Mouse (Mus musculus) forebrain, postnatal 0 days (tissue): ENCODE data around the gene Ovol1. TPM values are rescaled to one million over a fixed set of nuclear protein-coding genes. Genes with fewer than 3 reads are reported as not detected.

ENCODE experiments used
- ATAC-seq: fragments of 200-750 bp; cut with Nextera tagmentation; 2 replicates; pipeline ENCODE4 v1.8.0; 2017; ENCODE audit warnings: mild to moderate bottlenecking, moderate library complexity
- DNase-seq: peaks from one replicate; pipeline ENCODE4 v3.0.0-alpha.2; 2015
- H3K27ac ChIP-seq: fragments of 300-500 bp; sonication (generic); 2 replicates; pipeline ENCODE4 v1.5.1; 2014; ENCODE audit warnings: low read depth, mild to moderate bottlenecking, antibody characterized with exemption, low read length, moderate library complexity, mixed read lengths
- H3K27me3 ChIP-seq: fragments of 300-500 bp; sonication (generic); 2 replicates; pipeline ENCODE4 v1.6.1; 2014; ENCODE audit warnings: mild to moderate bottlenecking, low read length, mixed read lengths; ENCODE audit not compliant: insufficient read depth
- H3K36me3 ChIP-seq: fragments of 300-500 bp; sonication (generic); 2 replicates; pipeline ENCODE4 v1.6.1; 2014; ENCODE audit warnings: mild to moderate bottlenecking, moderate library complexity; ENCODE audit not compliant: insufficient read depth
- H3K4me1 ChIP-seq: fragments of 300-500 bp; sonication (generic); 2 replicates; pipeline ENCODE4 v1.6.1; 2014; ENCODE audit warnings: antibody characterized with exemption; ENCODE audit not compliant: insufficient read depth
- H3K4me2 ChIP-seq: fragments of 300-500 bp; sonication (generic); 2 replicates; pipeline ENCODE4 v1.6.1; 2014; ENCODE audit warnings: low read depth, mild to moderate bottlenecking, moderate library complexity
- H3K4me3 ChIP-seq: fragments of 300-500 bp; sonication (generic); 2 replicates; pipeline ENCODE4 v1.5.1; 2014; ENCODE audit warnings: low read depth, low read length, mixed read lengths
- H3K9ac ChIP-seq: fragments of 300-500 bp; sonication (generic); 2 replicates; pipeline ENCODE4 v1.6.1; 2014; ENCODE audit warnings: mild to moderate bottlenecking
- H3K9me3 ChIP-seq: fragments of 300-500 bp; sonication (generic); 2 replicates; pipeline ENCODE4 v1.6.1; 2016; ENCODE audit warnings: low read length
- CTCF ChIP-seq: sonication (generic); IDR thresholded peaks from 2 replicates; pipeline ENCODE4 v1.5.1; 2016; ENCODE audit warnings: antibody characterized with exemption, control low read depth, low read depth
- WGBS: fragments of 180-500 bp; shearing (Covaris S2); extraction: QIAGEN DNeasy Blood & Tissue Kit; methylation state at CpG from one replicate; pipeline ENCODE4 v1.1.7; 2014; 5-methylcytosine and 5-hydroxymethylcytosine counted together
- polyA plus RNA-seq: library from polyadenylated mRNA; unstranded; fragments of >200 nt; fragmentation: Nextera tagmentation; extraction: Ambion mirVana; gene quantifications from 2 replicates; pipeline ENCODE4 v1.2.1, GENCODE M21; 2015
- total RNA-seq: library from RNA; depleted of rRNA; stranded (reverse); fragments of >200 nt; gene quantifications from 2 replicates; pipeline ENCODE4 v1.2.3, GENCODE M21; 2014; rRNA removed

Ovol1 gene
- total and polyA plus RNA-seq, 2 experiments from 2014 or later: 0.11 TPM; not detected in 1

GRCm38 (mm10) chr19:5511074-5511632, 49.3 kb downstream of the Ovol1 start:
- TF ChIP-seq CTCF: no peak
- H3K9me3 ChIP-seq: no peaks in the 10 kb centered on the region
- no peak for ATAC-seq

GRCm38 (mm10) chr19:5510031-5511026, 50.1 kb downstream of the Ovol1 start, which contains the start of gene Snx32:
Snx32 (minus strand) TSS chr19:5510538.
- Histone ChIP-seq H3K4me3 (peak within 1 kb of the TSS; percentile 58), H3K4me2 (peak within 1 kb of the TSS; percentile 81), H3K9me3 (no peaks in the 10 kb centered on the region), H3K27ac (peak within 1 kb of the TSS; percentile 79), H3K36me3 (no peaks in the 10 kb centered on the region), H3K4me1 (peaks cover 20% of the 10 kb centered on the region), H3K9ac (peak within 1 kb of the TSS; percentile 58), H3K27me3 (no peaks in the 10 kb centered on the region)
- TF ChIP-seq CTCF: peak; percentile 57
- ATAC-seq (peak; percentile 99), DNase-seq (peak; percentile 98)
- WGBS: 3% methylated on average over 46 of the region's 47 CpGs

More at GRCm38 (mm10) chr19:5511074-5511632, 49.3 kb downstream of the Ovol1 start:
- DNase-seq: no peak
- H3K27ac ChIP-seq: peak overlapping the region; percentile 79; the same call in 1 of the 2 replicates
- peak overlapping the region; percentile 58 for H3K4me3 ChIP-seq
- peaks cover 20% of the 10 kb centered on the region for H3K4me1 ChIP-seq
- H3K36me3 ChIP-seq: no peaks in the 10 kb centered on the region
- 56% methylated on average over 15 of the region's 15 CpGs for WGBS
- no peaks in the 10 kb centered on the region for H3K27me3 ChIP-seq
- peak overlapping the region; percentile 58 for H3K9ac ChIP-seq
- peak overlapping the region; percentile 81 for H3K4me2 ChIP-seq

GRCm38 (mm10) chr19:5503687-5504086, 56.8 kb downstream of the Ovol1 start, which contains the start of gene 1700020D05Rik:
1700020D05Rik (minus strand) TSS chr19:5503787.
- no peak within 1 kb of the TSS for H3K27ac ChIP-seq
- H3K9ac ChIP-seq: no peak within 1 kb of the TSS
- no peak within 1 kb of the TSS for H3K4me2 ChIP-seq
- no peaks in the 10 kb centered on the region for H3K9me3 ChIP-seq
- no peak for DNase-seq
- TF ChIP-seq CTCF: no peak
- H3K4me3 ChIP-seq: no peak within 1 kb of the TSS
- H3K4me1 ChIP-seq: 0 out of 2 replicates have a peak, but pooled peaks cover under 1% of the 10 kb centered on the region
- 58% methylated on average over 17 of the region's 17 CpGs for WGBS
- no peaks in the 10 kb centered on the region for H3K27me3 ChIP-seq
- H3K36me3 ChIP-seq: 0 out of 2 replicates have a peak, but pooled peaks cover 4% of the 10 kb centered on the region
- no peak for ATAC-seq

- Histone ChIP-seq H3K36me3 (peaks cover 36% of the 10 kb centered on the region), H3K9me3 (no peaks in the 10 kb centered on the region), H3K27me3 (no peaks in the 10 kb centered on the region), H3K4me3 (no peak overlapping the region), H3K4me2 (no peak overlapping the region), H3K4me1 (no peaks in the 10 kb centered on the region), H3K27ac (no peak overlapping the region), H3K9ac (no peak overlapping the region)
- no peak for TF ChIP-seq CTCF
- ATAC-seq: no peak
- DNase-seq: no peak
- 91% methylated on average over 2 of the region's 2 CpGs for WGBS
These were observed 60.0 kb downstream of the Ovol1 start for GRCm38 (mm10) chr19:5500330-5500875.

Other genes with a start within 250 kb of the Ovol1 start
- gene Catsper1, start 224.9 kb downstream of the Ovol1 start, total RNA-seq: not detected in 2 replicates
- not detected in 2 replicates for gene Catsper1, start 224.9 kb downstream of the Ovol1 start, polyA plus RNA-seq
- gene Cst6, start 211.1 kb downstream of the Ovol1 start, total RNA-seq: 0.76 and 2.4 TPM in 2 replicates
- 9.6 and 15.8 TPM in 2 replicates for gene Cst6, start 211.1 kb downstream of the Ovol1 start, polyA plus RNA-seq
- 31.4 and 34.7 TPM in 2 replicates for gene Eif1ad, start 193.9 kb downstream of the Ovol1 start, total RNA-seq
- 38.4 and 45.3 TPM in 2 replicates for gene Eif1ad, start 193.9 kb downstream of the Ovol1 start, polyA plus RNA-seq
- 72.5 and 93.5 TPM in 2 replicates for gene Banf1, start 193.5 kb downstream of the Ovol1 start, total RNA-seq
- gene Banf1, start 193.5 kb downstream of the Ovol1 start, polyA plus RNA-seq: 379 and 481 TPM in 2 replicates
- gene Sart1, start 171.9 kb downstream of the Ovol1 start, total RNA-seq: 49.2 and 55.1 TPM in 2 replicates
- 38.8 and 53.5 TPM in 2 replicates for gene Sart1, start 171.9 kb downstream of the Ovol1 start, polyA plus RNA-seq
- 0.43 TPM in 1 of 2 replicates, not detected in the other for gene Tsga10ip, start 158.1 kb downstream of the Ovol1 start, total RNA-seq
- 0.08 and 0.13 TPM in 2 replicates for gene Tsga10ip, start 158.1 kb downstream of the Ovol1 start, polyA plus RNA-seq
- 171 and 202 TPM in 2 replicates for gene Drap1, start 135.7 kb downstream of the Ovol1 start, total RNA-seq
- gene Drap1, start 135.7 kb downstream of the Ovol1 start, polyA plus RNA-seq: 353 and 391 TPM in 2 replicates
- gene AI837181, start 135.5 kb downstream of the Ovol1 start, total RNA-seq: 56.6 and 59.5 TPM in 2 replicates
- 72.5 and 72.7 TPM in 2 replicates for gene AI837181, start 135.5 kb downstream of the Ovol1 start, polyA plus RNA-seq
- 0.19 TPM in 1 of 2 replicates, not detected in the other for gene Fosl1, start 113.1 kb downstream of the Ovol1 start, total RNA-seq
- gene Fosl1, start 113.1 kb downstream of the Ovol1 start, polyA plus RNA-seq: not detected in 2 replicates
- 19.3 and 21.2 TPM in 2 replicates for gene Ccdc85b, start 102.8 kb downstream of the Ovol1 start, total RNA-seq
- 15.3 and 16.2 TPM in 2 replicates for gene Ccdc85b, start 102.8 kb downstream of the Ovol1 start, polyA plus RNA-seq
- gene Fibp, start 100.0 kb downstream of the Ovol1 start, total RNA-seq: 116 and 125 TPM in 2 replicates
- gene Fibp, start 100.0 kb downstream of the Ovol1 start, polyA plus RNA-seq: 175 and 180 TPM in 2 replicates
- gene Ctsw, start 92.1 kb downstream of the Ovol1 start, total RNA-seq: 1.0 and 1.7 TPM in 2 replicates
- gene Ctsw, start 92.1 kb downstream of the Ovol1 start, polyA plus RNA-seq: 2.3 and 2.5 TPM in 2 replicates
- 25.9 and 26.4 TPM in 2 replicates for gene Efemp2, start 86.7 kb downstream of the Ovol1 start, total RNA-seq
- gene Efemp2, start 86.7 kb downstream of the Ovol1 start, polyA plus RNA-seq: 27.2 and 35.0 TPM in 2 replicates
- gene Mus81, start 72.2 kb downstream of the Ovol1 start, total RNA-seq: 51.5 and 54.8 TPM in 2 replicates
- 29.4 and 32.6 TPM in 2 replicates for gene Mus81, start 72.2 kb downstream of the Ovol1 start, polyA plus RNA-seq
- gene Cfl1, start 70.2 kb downstream of the Ovol1 start, total RNA-seq: 1,402 and 1,611 TPM in 2 replicates
- gene Cfl1, start 70.2 kb downstream of the Ovol1 start, polyA plus RNA-seq: 4,218 and 4,770 TPM in 2 replicates
- gene 1700020D05Rik, start 56.9 kb downstream of the Ovol1 start, total RNA-seq: 5.0 and 5.2 TPM in 2 replicates
- gene 1700020D05Rik, start 56.9 kb downstream of the Ovol1 start, polyA plus RNA-seq: not detected in 2 replicates
- 77.7 and 85.6 TPM in 2 replicates for gene Snx32, start 50.1 kb downstream of the Ovol1 start, total RNA-seq
- 64.1 and 68.1 TPM in 2 replicates for gene Snx32, start 50.1 kb downstream of the Ovol1 start, polyA plus RNA-seq
- gene Ap5b1, start 7.4 kb upstream of the Ovol1 start, total RNA-seq: 9.0 and 9.5 TPM in 2 replicates
- gene Ap5b1, start 7.4 kb upstream of the Ovol1 start, polyA plus RNA-seq: 1.2 and 1.6 TPM in 2 replicates
- 29.0 and 34.1 TPM in 2 replicates for gene Rnaseh2c, start 41.2 kb upstream of the Ovol1 start, total RNA-seq
- gene Rnaseh2c, start 41.2 kb upstream of the Ovol1 start, polyA plus RNA-seq: 49.8 and 59.9 TPM in 2 replicates
- 131 and 150 TPM in 2 replicates for gene Kat5, start 49.6 kb upstream of the Ovol1 start, total RNA-seq
- 62.8 and 72.6 TPM in 2 replicates for gene Kat5, start 49.6 kb upstream of the Ovol1 start, polyA plus RNA-seq
- 23.2 and 34.8 TPM in 2 replicates for gene Rela, start 76.8 kb upstream of the Ovol1 start, total RNA-seq
- gene Rela, start 76.8 kb upstream of the Ovol1 start, polyA plus RNA-seq: 26.8 and 32.3 TPM in 2 replicates
- 16.6 and 18.3 TPM in 2 replicates for gene Sipa1, start 103.1 kb upstream of the Ovol1 start, total RNA-seq
- 14.6 and 19.6 TPM in 2 replicates for gene Sipa1, start 103.1 kb upstream of the Ovol1 start, polyA plus RNA-seq
- 14.4 and 19.7 TPM in 2 replicates for gene Map3k11, start 128.1 kb upstream of the Ovol1 start, total RNA-seq
- 8.7 and 9.0 TPM in 2 replicates for gene Map3k11, start 128.1 kb upstream of the Ovol1 start, polyA plus RNA-seq
- gene Pcnx3, start 128.3 kb upstream of the Ovol1 start, total RNA-seq: 57.4 and 67.1 TPM in 2 replicates
- 10.2 and 17.2 TPM in 2 replicates for gene Pcnx3, start 128.3 kb upstream of the Ovol1 start, polyA plus RNA-seq
- not detected in 2 replicates for gene Kcnk7, start 143.7 kb upstream of the Ovol1 start, total RNA-seq
- 0.17 TPM in 1 of 2 replicates, not detected in the other for gene Kcnk7, start 143.7 kb upstream of the Ovol1 start, polyA plus RNA-seq
- 28.5 and 33.2 TPM in 2 replicates for gene Ehbp1l1, start 165.7 kb upstream of the Ovol1 start, total RNA-seq
- 41.3 and 53.0 TPM in 2 replicates for gene Ehbp1l1, start 165.7 kb upstream of the Ovol1 start, polyA plus RNA-seq
- gene Fam89b, start 169.0 kb upstream of the Ovol1 start, total RNA-seq: 169 and 172 TPM in 2 replicates
- 165 and 200 TPM in 2 replicates for gene Fam89b, start 169.0 kb upstream of the Ovol1 start, polyA plus RNA-seq
- gene Ltbp3, start 180.3 kb upstream of the Ovol1 start, total RNA-seq: 21.3 and 22.7 TPM in 2 replicates
- gene Ltbp3, start 180.3 kb upstream of the Ovol1 start, polyA plus RNA-seq: 5.9 and 12.4 TPM in 2 replicates
- gene Scyl1, start 210.8 kb upstream of the Ovol1 start, total RNA-seq: 79.8 and 98.1 TPM in 2 replicates
- gene Scyl1, start 210.8 kb upstream of the Ovol1 start, polyA plus RNA-seq: 62.7 and 68.8 TPM in 2 replicates